Mouse (Mus musculus) cerebral cortex, adult 2 months (tissue): ENCODE measurements around the gene Ppp1r3g.

ENCODE experiments used
- WGBS: fragments of 180-500 bp; shearing (Covaris S2); methylation state at CpG from one replicate; pipeline ENCODE4 v1.1.7; 2018; 5-methylcytosine and 5-hydroxymethylcytosine counted together

Ppp1r3g gene

DNA sequence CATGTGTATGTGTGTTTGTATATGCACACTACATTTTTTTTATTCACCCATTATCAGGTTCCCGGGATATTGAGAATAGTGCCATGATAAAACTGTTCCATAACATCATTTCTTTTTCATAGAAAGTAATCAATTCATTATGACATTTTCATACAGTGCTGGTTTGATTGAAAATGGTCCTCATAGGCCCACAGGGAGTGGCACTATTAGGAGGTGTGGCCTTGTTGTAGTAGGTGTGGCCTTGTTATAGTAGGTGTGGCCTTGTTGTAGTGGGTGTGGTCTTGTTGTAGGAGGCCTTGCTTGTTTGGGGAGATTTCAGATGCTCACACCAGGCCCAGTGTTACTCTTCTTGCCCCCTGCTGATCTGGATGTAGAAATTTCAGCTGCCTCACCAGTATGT, at the start of gene Ppp1r3g:
TSS of gene Ppp1r3g (plus strand) at position 301 of the 400 bp plus-strand sequence.
- 94% methylated on average over 1 of the region's 1 CpGs for whole genome bisulfite sequencing

GRCm38 (mm10) chr13:35911476-35911875, 47.2 kb upstream of the Ppp1r3g start:
- 87% methylated on average over 1 of the region's 1 CpGs for WGBS

DNA sequence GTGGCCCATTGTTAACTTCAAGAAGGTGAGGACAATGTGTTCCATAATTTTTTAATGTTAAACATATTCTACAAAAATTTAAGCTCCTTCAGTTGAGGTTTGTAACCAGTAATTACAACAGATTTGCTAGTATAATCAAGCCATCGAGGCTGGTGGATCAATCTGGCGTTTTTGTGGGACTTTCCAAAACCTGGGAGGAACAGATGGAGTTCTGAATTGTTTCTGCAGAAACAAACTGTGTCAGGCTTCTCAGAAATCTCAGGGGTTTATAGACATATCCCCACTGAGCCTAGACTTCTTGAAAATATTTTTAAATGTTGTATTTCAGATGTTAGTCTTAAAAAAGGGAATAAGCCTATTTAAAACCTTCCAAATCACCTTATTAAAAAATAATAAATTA, 20.6 kb upstream of the Ppp1r3g start:
- WGBS: 60% methylated on average over 2 of the region's 2 CpGs

GRCm38 (mm10) chr13:35939871-35940665, 18.6 kb upstream of the Ppp1r3g start:
- WGBS: 67% methylated on average over 18 of the region's 18 CpGs

- 82% methylated on average over 5 of the region's 5 CpGs for WGBS
Observed at GRCm38 (mm10) chr13:35940934-35941333, 17.7 kb upstream of the Ppp1r3g start.

DNA sequence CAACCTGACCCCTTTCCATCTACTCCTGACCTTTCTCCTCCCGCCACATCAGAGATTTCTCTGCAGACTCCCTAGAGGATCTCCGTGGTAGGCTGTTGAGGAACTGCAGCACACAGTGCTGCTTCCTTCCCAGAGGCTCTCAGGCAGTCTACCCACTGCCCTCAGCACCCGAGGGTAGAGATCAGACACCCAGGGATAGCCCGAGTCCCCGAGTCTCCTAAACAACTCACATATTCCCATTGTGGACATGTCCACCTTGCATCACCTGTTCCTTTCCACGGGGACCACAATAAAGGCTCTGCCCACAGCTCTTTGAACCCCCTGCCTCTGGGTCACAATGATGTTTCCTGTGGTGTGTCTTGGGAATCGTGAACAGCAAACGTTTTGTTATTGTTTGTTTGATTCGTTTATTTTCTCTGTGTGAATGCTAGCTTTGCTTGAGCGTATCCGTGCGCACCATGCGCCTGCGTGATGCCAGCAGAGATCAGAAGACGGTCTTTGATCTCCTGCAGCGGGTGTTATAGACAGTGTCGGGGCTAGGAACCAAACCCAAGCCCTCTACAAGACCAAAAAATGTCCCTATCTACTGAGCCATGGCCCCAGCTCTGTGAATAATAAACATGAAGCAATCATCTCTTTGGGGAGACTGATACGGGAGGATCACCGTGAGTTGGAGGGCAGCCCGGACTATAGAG, 11.8 kb upstream of the Ppp1r3g start:
- WGBS: 75% methylated on average over 20 of the region's 20 CpGs

GRCm38 (mm10) chr13:35947354-35948000, 11.2 kb upstream of the Ppp1r3g start:
- WGBS: 14% methylated on average over 14 of the region's 14 CpGs

DNA sequence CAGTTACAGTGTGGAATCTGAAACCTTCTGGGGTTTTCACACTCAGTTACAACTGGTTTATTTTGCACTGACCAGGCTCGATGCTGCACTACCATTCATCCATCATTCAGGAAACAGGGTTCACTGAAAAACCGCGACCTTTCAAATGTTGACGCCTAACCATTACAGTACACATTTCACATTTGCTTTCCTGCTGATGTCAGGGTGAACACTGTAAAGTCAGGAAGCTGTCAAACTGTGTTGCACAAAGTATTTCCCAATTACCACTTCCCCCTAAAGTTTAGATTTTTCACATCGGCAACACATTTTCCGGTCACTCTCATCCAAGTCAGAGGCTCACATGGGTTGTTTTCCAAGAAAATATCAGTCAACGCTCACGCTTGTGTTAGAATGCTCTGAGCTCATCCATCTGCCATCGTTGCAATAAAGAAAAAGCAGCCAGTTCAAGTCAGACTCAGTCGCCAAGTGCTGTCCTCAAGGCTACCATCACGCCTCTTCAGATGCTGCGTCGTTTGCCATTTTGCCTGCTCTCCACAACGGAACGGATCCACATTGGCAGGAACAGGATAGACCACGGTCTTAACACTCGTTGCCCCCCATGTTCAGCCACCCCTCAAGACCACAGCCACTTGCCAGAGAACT, 8.7 kb upstream of the Ppp1r3g start:
- 60% methylated on average over 17 of the region's 17 CpGs for WGBS

- WGBS: 70% methylated on average over 12 of the region's 12 CpGs
Observed at GRCm38 (mm10) chr13:35959391-35960067, 890 bp downstream of the Ppp1r3g start.

DNA sequence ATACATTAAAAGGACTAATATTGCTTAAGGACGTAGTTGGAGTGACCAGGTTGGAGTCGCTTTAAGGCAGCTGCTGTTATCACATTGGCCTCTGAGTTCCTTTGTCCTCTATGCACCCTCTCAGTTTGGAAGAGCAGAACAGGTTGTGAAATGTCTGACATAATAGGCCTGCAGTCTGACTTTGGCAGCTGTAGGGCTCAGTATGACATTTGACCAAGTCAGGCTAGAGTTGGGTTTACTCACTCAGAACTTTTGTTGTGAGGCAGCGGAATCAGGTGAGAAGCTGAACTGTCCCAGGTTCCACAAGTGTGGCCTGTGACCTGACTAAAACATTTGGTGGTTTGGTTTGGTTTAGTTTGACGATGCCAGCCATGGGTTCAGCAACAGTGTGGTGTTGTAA, 4.9 kb downstream of the Ppp1r3g start:
- WGBS: 97% methylated on average over 4 of the region's 4 CpGs

GRCm38 (mm10) chr13:35967690-35968089, 9.1 kb downstream of the Ppp1r3g start:
- 22% methylated on average over 15 of the region's 15 CpGs for WGBS

DNA sequence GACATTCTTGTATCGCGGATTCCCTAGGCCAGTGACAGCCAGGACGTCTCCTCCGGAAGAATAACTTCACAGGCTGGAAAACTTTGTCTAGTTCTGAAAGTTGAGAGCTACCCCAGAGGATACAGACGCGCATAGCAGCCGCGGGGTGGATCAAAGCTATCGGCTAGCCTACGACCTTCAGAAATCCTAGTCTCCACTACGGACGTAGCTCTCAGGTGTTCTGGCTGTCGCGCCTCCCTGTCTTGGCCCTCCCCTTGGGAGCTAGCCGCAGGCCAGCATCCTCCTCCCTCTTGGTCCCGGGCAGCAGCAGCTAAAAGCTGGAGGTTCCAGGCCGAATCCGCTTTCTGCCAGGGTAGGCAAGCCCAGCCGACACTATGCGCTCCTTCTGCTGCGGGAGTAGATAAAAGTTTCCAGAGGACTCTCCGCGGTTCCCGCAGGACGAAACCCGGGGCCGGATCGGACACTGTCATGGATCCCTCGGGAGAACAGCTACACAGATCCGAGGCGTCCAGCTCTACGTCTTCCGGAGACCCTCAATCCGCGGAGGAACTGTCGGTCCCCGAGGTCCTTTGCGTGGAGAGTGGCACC, 9.6 kb downstream of the Ppp1r3g start:
- WGBS: under 1% methylated on average over 38 of the region's 38 CpGs

DNA sequence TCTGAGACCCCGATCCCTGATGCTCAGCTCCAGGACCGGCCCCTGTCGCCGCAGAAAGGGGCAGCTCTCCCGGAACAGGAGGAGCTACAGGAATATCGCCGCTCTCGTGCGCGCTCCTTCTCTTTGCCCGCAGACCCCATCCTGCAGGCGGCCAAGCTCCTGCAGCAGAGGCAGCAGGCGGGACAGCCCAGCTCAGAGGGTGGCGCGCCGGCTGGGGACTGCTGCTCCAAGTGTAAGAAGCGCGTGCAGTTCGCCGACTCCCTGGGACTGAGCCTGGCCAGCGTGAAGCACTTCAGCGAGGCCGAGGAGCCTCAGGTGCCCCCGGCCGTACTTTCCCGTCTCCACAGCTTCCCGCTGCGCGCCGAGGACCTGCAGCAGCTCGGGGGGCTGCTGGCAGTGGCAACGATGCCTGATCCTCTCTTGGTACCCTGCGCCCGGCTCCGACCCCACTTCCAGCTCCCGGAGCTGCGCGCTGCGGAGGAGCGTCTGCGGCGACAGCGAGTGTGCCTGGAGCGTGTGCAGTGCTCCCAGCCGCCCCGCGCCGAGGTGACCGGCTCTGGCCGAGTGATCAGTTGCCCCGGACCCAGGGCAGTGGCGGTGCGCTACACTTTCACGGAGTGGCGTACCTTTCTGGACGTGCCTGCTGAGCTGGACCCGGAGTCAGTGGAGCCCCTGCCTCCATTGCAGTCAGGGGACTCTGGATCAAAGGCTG, 10.2 kb downstream of the Ppp1r3g start:
- WGBS: under 1% methylated on average over 57 of the region's 57 CpGs

DNA sequence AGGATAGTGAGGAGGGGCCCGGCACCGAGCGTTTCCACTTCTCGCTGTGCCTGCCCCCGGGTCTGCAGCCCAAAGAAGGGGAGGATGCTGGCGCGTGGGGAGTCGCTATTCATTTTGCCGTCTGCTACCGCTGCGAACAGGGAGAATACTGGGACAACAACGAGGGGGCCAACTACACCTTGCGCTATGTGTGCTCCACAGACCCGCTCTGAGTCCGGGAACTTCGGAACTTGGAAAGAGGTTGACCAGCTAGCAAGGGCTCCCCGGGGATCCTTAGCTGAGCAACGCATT, 10.7 kb downstream of the Ppp1r3g start:
- under 1% methylated on average over 18 of the region's 18 CpGs for WGBS

DNA sequence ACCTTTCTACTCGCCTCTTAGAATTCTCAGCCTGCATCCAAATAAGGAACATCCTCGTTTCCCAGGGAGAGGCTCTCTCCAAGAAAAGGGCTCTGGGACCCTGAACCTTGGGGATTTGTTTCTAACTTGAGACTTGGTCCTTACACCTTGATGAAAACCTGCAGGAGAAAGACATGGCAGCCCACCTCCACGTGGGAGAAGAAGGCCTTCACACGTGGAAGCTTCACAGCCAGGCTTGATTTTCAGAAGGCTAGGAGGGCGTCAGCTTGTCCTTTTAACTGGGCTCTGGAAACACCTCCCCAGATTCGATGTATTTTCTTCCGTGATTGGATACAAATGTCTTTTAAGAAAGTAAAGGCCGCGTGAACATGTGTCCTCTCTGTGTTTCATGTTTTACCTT, 11.2 kb downstream of the Ppp1r3g start:
- WGBS: 43% methylated on average over 9 of the region's 9 CpGs

GRCm38 (mm10) chr13:35976912-35977311, 18.3 kb downstream of the Ppp1r3g start:
- WGBS: 72% methylated on average over 7 of the region's 7 CpGs

DNA sequence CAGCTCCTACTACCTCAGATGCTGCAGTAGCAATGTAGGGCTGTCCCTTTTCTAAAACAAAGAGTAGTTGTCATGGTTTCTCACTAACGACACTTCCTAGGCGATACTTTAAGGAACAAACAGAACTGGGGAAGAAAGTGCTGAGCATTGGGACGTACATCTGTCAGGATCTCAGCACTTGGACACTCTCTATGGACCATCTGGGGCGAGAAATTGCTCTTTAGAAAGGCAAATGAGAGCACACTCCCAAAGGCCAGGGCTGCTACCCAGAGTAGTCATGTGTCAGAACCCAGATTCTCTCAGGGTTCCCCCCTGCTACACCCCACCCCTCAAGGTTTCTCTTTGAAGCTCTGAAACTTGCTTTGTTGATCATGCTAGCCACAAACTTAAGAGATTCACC, 21.8 kb downstream of the Ppp1r3g start:
- 41% methylated on average over 4 of the region's 4 CpGs for WGBS

DNA sequence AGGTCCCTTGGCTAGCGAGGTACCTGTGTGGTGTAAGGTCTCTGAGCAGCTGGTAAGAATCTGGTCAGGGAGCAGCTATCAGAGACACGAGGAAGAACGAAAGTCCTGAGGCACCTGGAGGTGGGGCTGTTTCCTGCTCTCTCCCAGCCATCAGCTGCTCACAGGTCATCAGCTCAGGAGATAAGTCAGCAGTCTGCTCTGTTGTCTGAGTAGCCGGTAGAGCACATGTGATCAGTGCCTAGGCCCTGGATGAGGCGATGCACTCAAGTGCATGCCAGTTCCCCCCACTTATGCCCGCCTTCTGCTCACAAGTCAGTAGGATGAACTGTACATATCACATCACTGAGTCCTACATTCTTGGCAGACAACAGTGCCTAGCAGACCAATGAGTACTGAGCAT, 24.3 kb downstream of the Ppp1r3g start:
- 93% methylated on average over 6 of the region's 6 CpGs for WGBS

- 68% methylated on average over 3 of the region's 3 CpGs for WGBS
Observed at GRCm38 (mm10) chr13:35989329-35989728, 30.7 kb downstream of the Ppp1r3g start.

DNA sequence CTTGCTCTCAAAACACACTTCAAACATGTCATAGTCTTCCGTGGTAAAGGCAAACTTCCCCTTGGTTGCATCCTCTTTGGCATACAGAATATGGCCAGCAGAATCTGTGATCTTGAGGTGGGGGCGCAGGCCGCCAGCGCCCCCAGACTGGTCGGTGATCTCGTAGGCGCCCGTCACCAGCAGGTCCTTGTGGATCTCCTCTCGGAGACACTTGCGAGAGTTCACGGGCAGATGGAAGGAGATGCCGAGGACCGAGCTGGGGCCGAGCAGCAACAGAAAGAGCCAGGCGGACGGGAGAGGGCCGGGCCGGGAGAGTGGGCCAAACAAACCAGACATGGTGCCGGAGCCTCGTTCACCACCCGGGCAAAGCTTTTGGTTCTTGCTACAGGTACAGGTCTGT, 32.5 kb downstream of the Ppp1r3g start:
- WGBS: 99% methylated on average over 21 of the region's 21 CpGs

- WGBS: 39% methylated on average over 8 of the region's 8 CpGs
Observed at GRCm38 (mm10) chr13:35994067-35994466, 35.4 kb downstream of the Ppp1r3g start.
